Mouse (Mus musculus): ENCODE results near the gene Qtrt1. TPM values are rescaled to one million over a fixed set of nuclear protein-coding genes. Genes with fewer than 3 reads are reported as not detected.
"Not testable (repeated sequence)": the region's sequence is repeated elsewhere in the genome, so short reads cannot be mapped to it uniquely, and the experiment has no call there.

Gene Qtrt1
- polyA plus RNA-seq, 1 experiment = 2.0 TPM

DNA sequence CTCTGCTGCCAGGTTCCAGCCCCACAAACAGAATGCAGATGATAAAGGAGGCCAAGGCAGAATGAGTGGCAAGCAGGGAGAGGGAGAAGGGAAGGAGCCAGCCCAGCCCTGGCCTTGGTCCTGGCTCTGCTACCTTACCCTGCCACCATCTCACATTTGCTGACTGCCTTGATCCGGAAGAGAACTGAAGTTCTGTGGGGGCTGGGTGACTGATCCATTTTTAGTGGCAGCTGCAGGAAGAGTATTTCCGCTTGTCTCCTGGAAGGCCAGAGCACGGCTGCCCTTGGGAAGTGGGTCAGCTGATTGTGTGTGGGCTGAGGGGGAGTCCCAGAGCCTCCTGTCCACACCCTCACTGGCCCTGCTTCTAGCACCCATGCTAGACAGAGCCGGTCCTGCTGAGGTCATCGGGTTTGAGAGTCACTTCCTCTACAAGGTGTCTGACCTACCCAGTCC lies 51.5 kb downstream of the Qtrt1 start:
- TF ChIP-seq GATA1 (IDR thresholded peaks at IDR 0.05; ENCODE audit: low read length) (no peak), TAL1 (IDR thresholded peaks at IDR 0.05; ENCODE audit: low read length) (no peak)
- peaks cover 96% of the 10 kb centered on the region for H3K36me3 ChIP-seq (ENCODE audit: control insufficient read depth)
- H3K4me1 ChIP-seq (ENCODE audit: control insufficient read depth) = peaks cover 20% of the 10 kb centered on the region
- no peak overlapping the region for H3K4me3 ChIP-seq (replicated peaks)
- H3K9me3 ChIP-seq (ENCODE audit: control insufficient read depth, low read length) = no peaks in the 10 kb centered on the region
- no peaks in the 10 kb centered on the region for H3K27me3 ChIP-seq (ENCODE audit: control insufficient read depth)

DNA sequence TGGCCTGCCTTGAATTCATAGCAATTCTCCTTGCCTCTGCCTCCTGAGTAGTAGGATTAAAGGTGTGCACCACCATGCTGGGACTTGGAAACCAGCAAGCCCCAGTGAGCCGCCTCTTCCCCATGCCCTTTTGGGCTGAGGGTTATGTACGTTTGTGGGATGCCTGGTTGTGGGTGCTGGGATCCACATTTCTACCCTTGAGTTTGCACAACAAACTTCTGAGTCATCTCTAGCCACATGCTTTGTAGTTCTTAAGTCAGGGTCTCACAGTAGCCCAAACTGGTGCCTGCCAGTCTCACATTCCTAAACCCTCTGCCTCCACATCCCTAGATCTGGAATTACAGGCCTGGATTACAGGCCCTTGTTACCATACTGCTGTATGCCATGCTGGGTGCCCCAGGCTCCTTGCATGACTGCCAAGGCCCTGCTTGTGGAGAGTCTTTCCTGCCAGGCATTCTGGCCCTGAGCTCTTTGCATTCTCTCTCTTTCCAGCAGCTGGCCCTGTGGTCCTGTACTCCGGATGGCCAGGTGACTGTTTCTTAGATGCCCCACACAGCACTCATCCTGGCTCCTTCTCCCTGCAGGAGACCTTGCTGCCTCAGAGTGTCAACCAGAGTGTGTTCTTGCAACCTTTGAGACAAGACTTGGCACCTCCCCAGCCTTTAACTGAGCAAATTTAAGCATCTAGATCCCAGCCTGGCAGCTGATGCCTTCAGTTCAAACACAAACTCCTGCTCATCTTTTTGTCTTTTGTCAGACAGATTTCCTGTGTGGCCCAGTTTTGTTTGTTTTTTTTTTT lies 52.3 kb downstream of the Qtrt1 start:
- Histone ChIP-seq H3K4me1 (ENCODE audit: control insufficient read depth) (peaks cover 20% of the 10 kb centered on the region), H3K9me3 (ENCODE audit: control insufficient read depth, low read length) (no peaks in the 10 kb centered on the region), H3K4me3 (replicated peaks) (no peak overlapping the region), H3K36me3 (ENCODE audit: control insufficient read depth) (peaks cover 96% of the 10 kb centered on the region), H3K27me3 (ENCODE audit: control insufficient read depth) (no peaks in the 10 kb centered on the region)
- TF ChIP-seq TAL1 (IDR thresholded peaks at IDR 0.05; ENCODE audit: low read length) = no peak
- TF ChIP-seq GATA1 (IDR thresholded peaks at IDR 0.05; ENCODE audit: low read length) = no peak

DNA sequence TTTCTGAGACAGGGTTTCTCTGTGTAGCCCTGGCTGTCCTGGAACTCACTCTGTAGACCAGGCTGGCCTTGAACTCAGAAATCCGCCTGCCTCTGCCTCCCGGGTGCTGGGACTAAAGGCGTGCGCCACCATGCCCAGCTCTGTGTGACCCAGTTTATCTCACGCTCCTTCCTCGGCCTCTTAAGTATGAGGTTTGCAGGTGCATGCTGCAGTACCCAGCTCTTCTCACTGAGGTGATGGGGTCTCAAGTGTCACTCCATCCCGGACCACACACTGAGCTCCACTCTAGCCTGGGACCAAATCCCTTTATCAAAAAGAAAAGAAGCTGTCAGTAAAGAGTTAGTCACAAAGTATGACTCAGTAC lies 52.9 kb downstream of the Qtrt1 start:
- peaks cover 96% of the 10 kb centered on the region for H3K36me3 ChIP-seq (ENCODE audit: control insufficient read depth)
- peaks cover 20% of the 10 kb centered on the region for H3K4me1 ChIP-seq (ENCODE audit: control insufficient read depth)
- not testable (repeated sequence) for H3K27me3 ChIP-seq (ENCODE audit: control insufficient read depth); H3K9me3 ChIP-seq (ENCODE audit: control insufficient read depth, low read length); H3K4me3 ChIP-seq (replicated peaks)

DNA sequence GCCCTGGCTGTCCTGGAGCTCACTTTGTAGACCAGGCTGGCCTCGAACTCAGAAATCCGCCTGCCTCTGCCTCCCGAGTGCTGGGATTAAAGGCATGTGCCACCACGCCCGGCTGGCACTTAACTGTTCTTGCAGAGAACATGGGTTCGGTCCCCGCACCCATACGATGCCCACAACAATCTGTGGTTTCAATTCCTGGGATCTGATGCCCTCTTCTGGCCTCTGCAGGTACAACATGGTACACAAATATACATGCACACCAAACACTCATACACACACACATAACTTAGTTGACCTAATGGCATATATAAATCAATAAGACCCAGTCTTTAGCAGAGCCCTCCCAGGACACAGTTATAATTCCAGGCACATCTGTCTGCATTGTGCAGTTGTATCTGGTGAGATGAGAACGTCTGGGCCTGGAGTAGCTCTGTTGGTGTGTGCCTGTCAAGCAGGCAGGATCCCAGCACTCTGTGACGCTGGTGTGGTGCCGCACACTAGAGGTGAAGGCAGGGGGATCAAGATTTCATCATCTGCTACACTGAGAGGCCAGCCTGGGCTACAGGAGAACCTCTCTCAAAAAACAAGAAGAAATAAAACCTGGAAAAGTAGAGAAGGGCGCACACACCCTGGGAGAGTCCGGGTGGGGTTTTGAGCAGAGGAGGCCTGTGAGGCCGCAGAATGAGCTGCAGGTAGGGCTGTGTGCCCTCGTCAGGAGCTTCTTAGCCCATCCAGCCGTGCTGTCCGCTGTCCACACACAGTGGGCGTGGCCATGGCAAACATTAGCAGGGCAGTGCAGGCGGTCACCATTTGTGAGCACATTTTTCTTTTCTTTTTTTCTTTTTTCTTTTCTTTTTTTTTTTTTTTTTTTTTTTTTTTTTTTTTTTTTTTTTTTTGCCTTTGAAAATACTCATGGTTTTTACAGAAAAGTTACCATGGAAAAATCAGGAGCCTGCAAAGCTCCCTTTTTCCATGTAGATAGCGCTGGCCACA lies 57.7 kb downstream of the Qtrt1 start:
- TF ChIP-seq TAL1 (IDR thresholded peaks at IDR 0.05; ENCODE audit: low read length) = no peak

More for the DNA sequence above, 57.7 kb downstream of the Qtrt1 start:
- Histone ChIP-seq H3K4me1 (ENCODE audit: control insufficient read depth) (peaks cover 3% of the 10 kb centered on the region), H3K36me3 (ENCODE audit: control insufficient read depth) (peaks cover 95% of the 10 kb centered on the region), H3K27me3 (ENCODE audit: control insufficient read depth) (no peaks in the 10 kb centered on the region), H3K4me3 (replicated peaks) (no peak overlapping the region), H3K9me3 (ENCODE audit: control insufficient read depth, low read length) (no peaks in the 10 kb centered on the region)

Other genes with a start within 250 kb of the Qtrt1 start
- 0.04 and 0.05 TPM in 2 replicates for gene Pde4a, start 246.1 kb upstream of the Qtrt1 start, polyA plus RNA-seq (2012)
- gene Keap1, start 172.5 kb upstream of the Qtrt1 start, polyA plus RNA-seq (2012) = 4.2 and 5.2 TPM in 2 replicates
- not detected in 2 replicates for gene S1pr5, start 163.4 kb upstream of the Qtrt1 start, polyA plus RNA-seq (2012)
- gene Atg4d, start 146.5 kb upstream of the Qtrt1 start, polyA plus RNA-seq (2012) = 25.4 and 30.2 TPM in 2 replicates
- gene Kri1, start 123.9 kb upstream of the Qtrt1 start, polyA plus RNA-seq (2012) = 3.5 and 4.6 TPM in 2 replicates
- gene Cdkn2d, start 120.4 kb upstream of the Qtrt1 start, polyA plus RNA-seq (2012) = 36.6 and 42.6 TPM in 2 replicates
- gene Ap1m2, start 99.5 kb upstream of the Qtrt1 start, polyA plus RNA-seq (2012) = not detected in 2 replicates
- gene Slc44a2, start 91.1 kb upstream of the Qtrt1 start, polyA plus RNA-seq (2012) = 0.76 and 0.82 TPM in 2 replicates
- 4.7 and 5.2 TPM in 2 replicates for gene Ilf3, start 44.0 kb upstream of the Qtrt1 start, polyA plus RNA-seq (2012)
- 112 and 129 TPM in 2 replicates for gene Dnm2, start 13.1 kb downstream of the Qtrt1 start, polyA plus RNA-seq (2012)
- gene Tmed1, start 98.4 kb downstream of the Qtrt1 start, polyA plus RNA-seq (2012) = 0.47 and 0.75 TPM in 2 replicates
- 0.13 and 0.39 TPM in 2 replicates for gene AB124611, start 114.3 kb downstream of the Qtrt1 start, polyA plus RNA-seq (2012)
- 41.9 and 46.0 TPM in 2 replicates for gene Carm1, start 135.1 kb downstream of the Qtrt1 start, polyA plus RNA-seq (2012)
- gene Timm29, start 180.9 kb downstream of the Qtrt1 start, polyA plus RNA-seq (2012) = 0.74 and 1.2 TPM in 2 replicates
- 0.20 and 0.25 TPM in 2 replicates for gene Yipf2, start 181.0 kb downstream of the Qtrt1 start, polyA plus RNA-seq (2012)
- gene Smarca4, start 204.3 kb downstream of the Qtrt1 start, polyA plus RNA-seq (2012) = 11.0 and 11.3 TPM in 2 replicates

Data from erythroblast, embryonic 14.5 days (primary cell).